Mouse (Mus musculus) midbrain, embryonic 14.5 days (tissue): ENCODE results near the gene Pde4d. TPM values are rescaled to one million over a fixed set of nuclear protein-coding genes. Genes with fewer than 3 reads are reported as not detected.

Source experiments
- ATAC-seq: fragments of 200-750 bp; cut with Nextera tagmentation; 2 replicates; pipeline ENCODE4 v1.8.0; 2017; ENCODE audit warnings: moderate number of reproducible peaks, moderate library complexity; ENCODE audit not compliant: low FRiP score, low TSS enrichment
- DNase-seq: peaks from one replicate; pipeline ENCODE4 v3.0.0-alpha.2; 2015
- H3K27ac ChIP-seq: fragments of 300-500 bp; sonication (generic); replicated peaks from 2 replicates; pipeline ENCODE4 v1.5.1; 2014; ENCODE audit warnings: mild to moderate bottlenecking, low read depth, low read length, moderate library complexity
- H3K27me3 ChIP-seq: fragments of 300-500 bp; sonication (generic); 2 replicates; pipeline ENCODE4 v1.6.1; 2014; ENCODE audit warnings: low read length, control low read depth, mixed read lengths; ENCODE audit not compliant: control insufficient read depth, insufficient read depth
- H3K36me3 ChIP-seq: fragments of 300-500 bp; sonication (generic); 2 replicates; pipeline ENCODE4 v1.6.1; 2014; ENCODE audit warnings: low read length, control low read depth; ENCODE audit not compliant: control insufficient read depth, insufficient read depth
- H3K4me1 ChIP-seq: fragments of 300-500 bp; sonication (generic); 2 replicates; pipeline ENCODE4 v1.6.1; 2014; ENCODE audit warnings: mild to moderate bottlenecking, antibody characterized with exemption, low read length, control low read depth; ENCODE audit not compliant: control insufficient read depth, insufficient read depth
- H3K4me2 ChIP-seq: fragments of 300-500 bp; sonication (generic); 2 replicates; pipeline ENCODE4 v1.6.1; 2014; ENCODE audit warnings: mild to moderate bottlenecking, low read length, moderate library complexity
- H3K4me3 ChIP-seq: fragments of 300-500 bp; sonication (generic); replicated peaks from 2 replicates; pipeline ENCODE4 v1.5.1; 2014; ENCODE audit warnings: low read depth, low read length
- H3K9ac ChIP-seq: fragments of 300-500 bp; sonication (generic); replicated peaks from 2 replicates; pipeline ENCODE4 v1.6.1; 2014; ENCODE audit warnings: mild to moderate bottlenecking, low read length, moderate library complexity
- H3K9me3 ChIP-seq: fragments of 300-500 bp; sonication (generic); 2 replicates; pipeline ENCODE4 v1.6.1; 2016; ENCODE audit warnings: low read length, control low read depth, mixed read lengths; ENCODE audit not compliant: control insufficient read depth
- WGBS: fragments of 180-500 bp; shearing (Covaris S2); extraction: QIAGEN DNeasy Blood & Tissue Kit; methylation state at CpG from one replicate; pipeline ENCODE4 v1.1.7; 2014; 5-methylcytosine and 5-hydroxymethylcytosine counted together
- polyA plus RNA-seq: library from polyadenylated mRNA; unstranded; fragments of >200 nt; fragmentation: Nextera tagmentation; extraction: Ambion mirVana; gene quantifications from 2 replicates; pipeline ENCODE4 v1.2.1, GENCODE M21; 2014

Gene Pde4d
- polyA plus RNA-seq, 1 experiment from 2014 or later: 27.1 TPM

- Histone ChIP-seq H3K9ac (no peak overlapping the region), H3K27me3 (no peaks in the 10 kb centered on the region), H3K4me2 (no peak overlapping the region), H3K4me1 (peaks cover 8% of the 10 kb centered on the region), H3K27ac (no peak overlapping the region), H3K4me3 (no peak overlapping the region), H3K36me3 (no peaks in the 10 kb centered on the region), H3K9me3 (no peaks in the 10 kb centered on the region)
- no peak for DNase-seq
- no peak for ATAC-seq
- WGBS: 47% methylated on average over 4 of the region's 4 CpGs
Measured at GRCm38 (mm10) chr13:109437231-109437776, 987.6 kb downstream of the Pde4d start.

GRCm38 (mm10) chr13:109439436-109440161, 989.9 kb downstream of the Pde4d start:
- ATAC-seq: no peak
- Histone ChIP-seq H3K4me2 (peak overlapping the region; percentile 87), H3K27me3 (no peaks in the 10 kb centered on the region), H3K4me1 (peaks cover 25% of the 10 kb centered on the region), H3K4me3 (peak overlapping the region; percentile 45), H3K9ac (peak overlapping the region; percentile 59; the same call in 1 of the 2 replicates), H3K27ac (peak overlapping the region; percentile 91), H3K36me3 (no peaks in the 10 kb centered on the region), H3K9me3 (no peaks in the 10 kb centered on the region)
- DNase-seq: peak; percentile 56
- 68% methylated on average over 5 of the region's 5 CpGs for WGBS

GRCm38 (mm10) chr13:109440331-109440730, 990.6 kb downstream of the Pde4d start:
- under 1% methylated on average over 8 of the region's 8 CpGs for WGBS
- Histone ChIP-seq H3K9ac (peak overlapping the region; percentile 59), H3K4me2 (peak overlapping the region; percentile 87), H3K4me1 (peaks cover 30% of the 10 kb centered on the region), H3K27me3 (no peaks in the 10 kb centered on the region), H3K27ac (peak overlapping the region; percentile 91), H3K9me3 (no peaks in the 10 kb centered on the region), H3K36me3 (no peaks in the 10 kb centered on the region), H3K4me3 (peak overlapping the region; percentile 45)
- peak; percentile 80 for ATAC-seq
- DNase-seq: peak; percentile 91

GRCm38 (mm10) chr13:109440881-109441280, 991.1 kb downstream of the Pde4d start:
- Histone ChIP-seq H3K4me2 (peak overlapping the region; percentile 87), H3K27me3 (no peaks in the 10 kb centered on the region), H3K36me3 (no peaks in the 10 kb centered on the region), H3K4me3 (peak overlapping the region; percentile 45), H3K4me1 (peaks cover 32% of the 10 kb centered on the region), H3K9me3 (no peaks in the 10 kb centered on the region), H3K27ac (peak overlapping the region; percentile 91), H3K9ac (peak overlapping the region; percentile 59)
- WGBS: under 1% methylated on average over 12 of the region's 12 CpGs
- DNase-seq: peak; percentile 94
- ATAC-seq: peak; percentile 99

- Histone ChIP-seq H3K9me3 (no peaks in the 10 kb centered on the region), H3K4me2 (peak overlapping the region; percentile 87), H3K9ac (peak overlapping the region; percentile 59), H3K36me3 (no peaks in the 10 kb centered on the region), H3K27me3 (no peaks in the 10 kb centered on the region), H3K4me1 (peaks cover 37% of the 10 kb centered on the region), H3K27ac (peak overlapping the region; percentile 91), H3K4me3 (peak overlapping the region; percentile 45)
- no peak for ATAC-seq
- DNase-seq: peak; percentile 72
- WGBS: 25% methylated on average over 12 of the region's 12 CpGs
Measured at GRCm38 (mm10) chr13:109441401-109441973, 991.7 kb downstream of the Pde4d start.

- Histone ChIP-seq H3K4me1 (peaks cover 43% of the 10 kb centered on the region), H3K4me2 (peak overlapping the region; percentile 87), H3K9ac (no peak overlapping the region), H3K36me3 (no peaks in the 10 kb centered on the region), H3K27me3 (no peaks in the 10 kb centered on the region), H3K9me3 (peaks cover 2% of the 10 kb centered on the region; the same call in 1 of the 2 replicates), H3K4me3 (0 out of 2 replicates have a peak overlapping the region, but pooled peaks have one; percentile 9), H3K27ac (no peak overlapping the region)
- 90% methylated on average over 7 of the region's 7 CpGs for WGBS
- no peak for ATAC-seq
- no peak for DNase-seq
Measured at GRCm38 (mm10) chr13:109446138-109446537, 996.4 kb downstream of the Pde4d start.

- Histone ChIP-seq H3K36me3 (no peaks in the 10 kb centered on the region), H3K9me3 (peaks cover 8% of the 10 kb centered on the region), H3K4me3 (no peak overlapping the region), H3K27me3 (no peaks in the 10 kb centered on the region), H3K9ac (no peak overlapping the region), H3K4me1 (peaks cover 38% of the 10 kb centered on the region), H3K27ac (no peak overlapping the region), H3K4me2 (peak overlapping the region; percentile 3; the same call in 1 of the 2 replicates)
- WGBS: 90% methylated on average over 5 of the region's 5 CpGs
- DNase-seq (no peak), ATAC-seq (no peak)
Measured at GRCm38 (mm10) chr13:109448121-109448520, 998.4 kb downstream of the Pde4d start.

GRCm38 (mm10) chr13:109474344-109474743, 1024.6 kb downstream of the Pde4d start:
- H3K9ac ChIP-seq: no peak overlapping the region
- no peak overlapping the region for H3K27ac ChIP-seq
- no peak for ATAC-seq

More at GRCm38 (mm10) chr13:109474344-109474743, 1024.6 kb downstream of the Pde4d start:
- Histone ChIP-seq H3K4me3 (no peak overlapping the region), H3K4me1 (no peaks in the 10 kb centered on the region), H3K9me3 (no peaks in the 10 kb centered on the region), H3K27me3 (no peaks in the 10 kb centered on the region), H3K36me3 (no peaks in the 10 kb centered on the region), H3K4me2 (no peak overlapping the region)
- no peak for DNase-seq
